Mouse (Mus musculus): ENCODE data around the gene Olfr183. TPM values are rescaled to one million over a fixed set of nuclear protein-coding genes. Genes with fewer than 3 reads are reported as not detected.
"Not testable (repeated sequence)": the region's sequence is repeated elsewhere in the genome, so short reads cannot be mapped to it uniquely, and the experiment has no call there.

Gene Olfr183
- not detected in 2 replicates for total RNA-seq (2017)

DNA sequence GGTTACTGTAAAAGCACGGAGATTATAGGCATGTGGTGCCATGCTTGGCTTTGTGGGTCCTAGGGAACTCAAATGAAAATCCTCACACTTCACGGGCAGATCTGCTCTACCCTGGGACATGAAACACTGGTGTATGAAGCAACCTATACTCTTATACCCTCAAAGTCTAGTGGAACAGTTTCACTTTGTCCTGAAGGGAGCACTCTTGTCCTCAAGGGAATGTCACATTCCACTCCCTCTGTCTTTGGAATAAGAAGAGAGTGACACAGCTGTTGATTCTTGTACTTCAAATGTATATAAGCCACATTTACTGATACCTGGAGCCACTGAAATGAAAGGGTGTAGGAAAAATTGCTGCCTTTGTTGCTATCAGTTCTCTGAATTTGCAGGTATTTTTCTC is at the start of gene Olfr183:
Gene Olfr183, plus strand, starts transcription at position 301 of the 400 bp plus-strand sequence.
- no peak for ATAC-seq (replicated peaks in 1 of 2; ENCODE audit: insufficient read depth in 1 of 2, low FRiP score in 2 of 2, low TSS enrichment in 1 of 2, low read depth in 1 of 2, poor library complexity in 2 of 2, severe bottlenecking in 2 of 2)

- no peak for ATAC-seq (replicated peaks in 1 of 2; ENCODE audit: insufficient read depth in 1 of 2, low FRiP score in 2 of 2, low TSS enrichment in 1 of 2, low read depth in 1 of 2, poor library complexity in 2 of 2, severe bottlenecking in 2 of 2)
Measured at GRCm38 (mm10) chr16:59007146-59007545, 12.0 kb downstream of the Olfr183 start.

- no peak for ATAC-seq (replicated peaks in 1 of 2; ENCODE audit: insufficient read depth in 1 of 2, low FRiP score in 2 of 2, low TSS enrichment in 1 of 2, low read depth in 1 of 2, poor library complexity in 2 of 2, severe bottlenecking in 2 of 2)
Measured at GRCm38 (mm10) chr16:59013357-59014018, 18.3 kb downstream of the Olfr183 start.

DNA sequence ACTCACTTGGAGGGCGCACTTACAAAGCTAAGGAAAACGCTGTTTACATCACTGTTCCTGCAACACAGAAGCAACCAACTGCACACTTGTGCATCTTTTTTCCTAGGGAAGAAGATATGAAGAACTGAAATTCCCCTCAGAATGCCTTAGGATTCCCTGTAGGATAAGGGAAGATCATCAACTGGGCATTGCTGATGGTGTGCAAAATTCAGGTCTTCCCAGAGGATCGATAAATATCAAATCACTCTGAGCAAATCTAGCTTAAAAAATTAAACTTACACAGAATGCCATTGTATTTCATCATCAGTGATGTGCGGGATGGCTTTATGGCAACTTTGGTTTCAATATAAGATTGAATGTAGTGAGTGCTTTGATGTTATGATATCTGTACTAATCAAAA is 35.0 kb downstream of the Olfr183 start, which contains the start of gene Olfr186:
Gene Olfr186, minus strand, starts transcription at position 101 of the 400 bp plus-strand sequence.
- ATAC-seq (replicated peaks in 1 of 2; ENCODE audit: insufficient read depth in 1 of 2, low FRiP score in 2 of 2, low TSS enrichment in 1 of 2, low read depth in 1 of 2, poor library complexity in 2 of 2, severe bottlenecking in 2 of 2) = no peak

DNA sequence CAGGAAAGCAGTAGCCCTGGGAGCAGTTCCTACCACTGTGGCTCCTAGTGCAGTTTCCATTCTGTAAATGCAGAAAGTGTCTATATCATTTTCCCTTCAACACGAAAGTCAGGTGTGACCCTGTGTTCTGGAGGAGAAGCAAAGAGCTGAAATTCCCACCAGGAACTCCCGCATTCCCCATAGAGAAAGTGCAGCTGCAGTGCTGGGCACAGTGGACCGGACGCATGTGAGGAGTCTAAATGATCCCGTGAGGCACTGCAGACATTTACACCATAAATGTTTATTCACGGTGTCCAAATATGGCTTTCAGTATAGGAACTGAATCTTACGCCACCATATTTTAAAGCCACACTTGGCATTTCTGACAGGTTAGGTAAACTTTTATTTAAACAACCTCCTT is 44.6 kb downstream of the Olfr183 start, which contains the start of gene Olfr187:
Gene Olfr187, minus strand, starts transcription at position 58 of the 400 bp plus-strand sequence.
- no peak for ATAC-seq (replicated peaks in 1 of 2; ENCODE audit: insufficient read depth in 1 of 2, low FRiP score in 2 of 2, low TSS enrichment in 1 of 2, low read depth in 1 of 2, poor library complexity in 2 of 2, severe bottlenecking in 2 of 2)

- no peak for ATAC-seq (replicated peaks in 1 of 2; ENCODE audit: insufficient read depth in 1 of 2, low FRiP score in 2 of 2, low TSS enrichment in 1 of 2, low read depth in 1 of 2, poor library complexity in 2 of 2, severe bottlenecking in 2 of 2)
Measured at GRCm38 (mm10) chr16:59045835-59046234, 50.7 kb downstream of the Olfr183 start.

GRCm38 (mm10) chr16:59047579-59047978 is 52.4 kb downstream of the Olfr183 start:
- ATAC-seq (replicated peaks in 1 of 2; ENCODE audit: insufficient read depth in 1 of 2, low FRiP score in 2 of 2, low TSS enrichment in 1 of 2, low read depth in 1 of 2, poor library complexity in 2 of 2, severe bottlenecking in 2 of 2) = no peak

GRCm38 (mm10) chr16:59048860-59049259 is 53.7 kb downstream of the Olfr183 start:
- no peak for ATAC-seq (replicated peaks in 1 of 2; ENCODE audit: insufficient read depth in 1 of 2, low FRiP score in 2 of 2, low TSS enrichment in 1 of 2, low read depth in 1 of 2, poor library complexity in 2 of 2, severe bottlenecking in 2 of 2)

- ATAC-seq (replicated peaks in 1 of 2; ENCODE audit: insufficient read depth in 1 of 2, low FRiP score in 2 of 2, low TSS enrichment in 1 of 2, low read depth in 1 of 2, poor library complexity in 2 of 2, severe bottlenecking in 2 of 2) = not testable (repeated sequence)
Measured at GRCm38 (mm10) chr16:59049286-59049685, 54.1 kb downstream of the Olfr183 start.

Other genes starting within 250 kb of the Olfr183 start
- not detected in 2 replicates for gene Olfr172, start 232.2 kb upstream of the Olfr183 start, total RNA-seq (2017)
- gene Olfr173, start 195.1 kb upstream of the Olfr183 start, total RNA-seq (2017) = not detected in 2 replicates
- gene Olfr175-ps1, start 168.6 kb upstream of the Olfr183 start, total RNA-seq (2017) = not detected in 2 replicates
- gene Olfr177, start 120.6 kb upstream of the Olfr183 start, total RNA-seq (2017) = not detected in 2 replicates
- gene Olfr178, start 103.3 kb upstream of the Olfr183 start, total RNA-seq (2017) = not detected in 2 replicates
- gene Olfr181, start 66.6 kb upstream of the Olfr183 start, total RNA-seq (2017) = not detected in 2 replicates
- not detected in 2 replicates for gene Olfr180, start 66.0 kb upstream of the Olfr183 start, total RNA-seq (2017)
- not detected in 2 replicates for gene Olfr186, start 34.9 kb downstream of the Olfr183 start, total RNA-seq (2017)
- not detected in 2 replicates for gene Olfr187, start 44.4 kb downstream of the Olfr183 start, total RNA-seq (2017)
- not detected in 2 replicates for gene Olfr190, start 82.6 kb downstream of the Olfr183 start, total RNA-seq (2017)
- not detected in 2 replicates for gene Olfr191, start 94.5 kb downstream of the Olfr183 start, total RNA-seq (2017)
- gene Olfr193, start 116.5 kb downstream of the Olfr183 start, total RNA-seq (2017) = not detected in 2 replicates
- gene Olfr194, start 125.7 kb downstream of the Olfr183 start, total RNA-seq (2017) = not detected in 2 replicates
- gene Olfr195, start 151.7 kb downstream of the Olfr183 start, total RNA-seq (2017) = not detected in 2 replicates
- not detected in 2 replicates for gene Olfr196, start 175.1 kb downstream of the Olfr183 start, total RNA-seq (2017)
- not detected in 2 replicates for gene Olfr198, start 208.2 kb downstream of the Olfr183 start, total RNA-seq (2017)
- not detected in 2 replicates for gene Olfr199, start 224.4 kb downstream of the Olfr183 start, total RNA-seq (2017)